Mouse (Mus musculus): ENCODE measurements around the gene Plekhg5. TPM values are rescaled to one million over a fixed set of nuclear protein-coding genes. Genes with fewer than 3 reads are reported as not detected.

Gene Plekhg5
- total RNA-seq, 2 experiments from 2014 or later = 10.9 to 15.9 TPM

GRCm38 (mm10) chr4:152097911-152098799, 25.9 kb downstream of the Plekhg5 start:
- peak in 1 of 2 experiments; percentile 47 for DNase-seq

- DNase-seq = no peak
Measured at GRCm38 (mm10) chr4:152100541-152100940, 28.2 kb downstream of the Plekhg5 start.

GRCm38 (mm10) chr4:152101081-152101653, 28.9 kb downstream of the Plekhg5 start:
- DNase-seq = peak in 1 of 2 experiments; percentile 26

GRCm38 (mm10) chr4:152101921-152102320, 29.6 kb downstream of the Plekhg5 start:
- no peak for DNase-seq

- peak; percentile 65 to 85 for DNase-seq
Measured at GRCm38 (mm10) chr4:152103025-152103424, 30.7 kb downstream of the Plekhg5 start.

- DNase-seq = no peak
Measured at GRCm38 (mm10) chr4:152106746-152107145, 34.4 kb downstream of the Plekhg5 start.

GRCm38 (mm10) chr4:152107493-152107892, 35.2 kb downstream of the Plekhg5 start:
- no peak for DNase-seq

- no peak for DNase-seq
Measured at GRCm38 (mm10) chr4:152107971-152108509, 35.7 kb downstream of the Plekhg5 start.

GRCm38 (mm10) chr4:152108673-152109072, 36.4 kb downstream of the Plekhg5 start:
- no peak for DNase-seq

GRCm38 (mm10) chr4:152109509-152109908, 37.2 kb downstream of the Plekhg5 start:
- no peak for DNase-seq

- DNase-seq = no peak
Measured at GRCm38 (mm10) chr4:152110689-152111088, 38.4 kb downstream of the Plekhg5 start.

- DNase-seq = no peak
Measured at GRCm38 (mm10) chr4:152112329-152112728, 40.0 kb downstream of the Plekhg5 start.

GRCm38 (mm10) chr4:152114080-152114479, 41.8 kb downstream of the Plekhg5 start:
- no peak for DNase-seq

- DNase-seq = no peak
Measured at GRCm38 (mm10) chr4:152115921-152116612, 43.8 kb downstream of the Plekhg5 start, which contains the start of gene Tnfrsf25. Gene Tnfrsf25, plus strand, starts transcription at chr4:152115934.

- DNase-seq = no peak
Measured at GRCm38 (mm10) chr4:152117538-152117937, 45.2 kb downstream of the Plekhg5 start.

GRCm38 (mm10) chr4:152119396-152120292, 47.3 kb downstream of the Plekhg5 start:
- no peak for DNase-seq

- no peak for DNase-seq
Measured at GRCm38 (mm10) chr4:152120311-152121182, 48.2 kb downstream of the Plekhg5 start.

GRCm38 (mm10) chr4:152121183-152121505, 48.8 kb downstream of the Plekhg5 start:
- DNase-seq = no peak

GRCm38 (mm10) chr4:152124361-152124961, 52.2 kb downstream of the Plekhg5 start:
- DNase-seq = no peak
